Mouse (Mus musculus) embryonic facial prominence, embryonic 13.5 days (tissue): ENCODE data around the gene Atf6. TPM values are rescaled to one million over a fixed set of nuclear protein-coding genes. Genes with fewer than 3 reads are reported as not detected.
A peak's percentile ranks its signal among the peaks of the same experiment; 100 is the strongest.

Source experiments
- ATAC-seq: fragments of 200-750 bp; cut with Nextera tagmentation; 2 replicates; pipeline ENCODE4 v1.8.0; 2017; ENCODE audit warnings: low read depth; ENCODE audit not compliant: insufficient number of reproducible peaks, insufficient read depth, low FRiP score, low TSS enrichment
- H3K27ac ChIP-seq: fragments of 300-500 bp; sonication (generic); 2 replicates; pipeline ENCODE4 v1.5.1; 2015; ENCODE audit warnings: moderate library complexity, mild to moderate bottlenecking, inconsistent platforms
- H3K27me3 ChIP-seq: fragments of 300-500 bp; sonication (generic); 2 replicates; pipeline ENCODE4 v1.6.1; 2015; ENCODE audit warnings: mild to moderate bottlenecking, inconsistent platforms
- H3K36me3 ChIP-seq: fragments of 300-500 bp; sonication (generic); 2 replicates; pipeline ENCODE4 v1.6.1; 2015; ENCODE audit warnings: mild to moderate bottlenecking, inconsistent platforms
- H3K4me1 ChIP-seq: fragments of 300-500 bp; sonication (generic); 2 replicates; pipeline ENCODE4 v1.6.1; 2015; ENCODE audit warnings: inconsistent platforms
- H3K4me2 ChIP-seq: fragments of 300-500 bp; sonication (generic); 2 replicates; pipeline ENCODE4 v1.6.1; 2015; ENCODE audit warnings: moderate library complexity, mild to moderate bottlenecking, inconsistent platforms
- H3K4me3 ChIP-seq: fragments of 300-500 bp; sonication (generic); 2 replicates; pipeline ENCODE4 v1.5.1; 2015; ENCODE audit warnings: mild to moderate bottlenecking, inconsistent platforms
- H3K9ac ChIP-seq: fragments of 300-500 bp; sonication (generic); 2 replicates; pipeline ENCODE4 v1.6.1; 2015; ENCODE audit warnings: mild to moderate bottlenecking, inconsistent platforms
- H3K9me3 ChIP-seq: fragments of 300-500 bp; sonication (generic); 2 replicates; pipeline ENCODE4 v1.6.1; 2016; ENCODE audit warnings: inconsistent platforms
- WGBS: fragments of 180-500 bp; shearing (Covaris S2); methylation state at CpG from one replicate; pipeline ENCODE4 v1.1.7; 2015; ENCODE audit warnings: mixed read lengths; 5-methylcytosine and 5-hydroxymethylcytosine counted together
- polyA plus RNA-seq: library from polyadenylated mRNA; unstranded; fragments of >200 nt; fragmentation: Nextera tagmentation; extraction: Ambion mirVana; gene quantifications from 2 replicates; pipeline ENCODE4 v1.2.1, GENCODE M21; 2015

The Atf6 gene
- 7.3 and 7.8 TPM in 2 replicates for polyA plus RNA-seq

DNA sequence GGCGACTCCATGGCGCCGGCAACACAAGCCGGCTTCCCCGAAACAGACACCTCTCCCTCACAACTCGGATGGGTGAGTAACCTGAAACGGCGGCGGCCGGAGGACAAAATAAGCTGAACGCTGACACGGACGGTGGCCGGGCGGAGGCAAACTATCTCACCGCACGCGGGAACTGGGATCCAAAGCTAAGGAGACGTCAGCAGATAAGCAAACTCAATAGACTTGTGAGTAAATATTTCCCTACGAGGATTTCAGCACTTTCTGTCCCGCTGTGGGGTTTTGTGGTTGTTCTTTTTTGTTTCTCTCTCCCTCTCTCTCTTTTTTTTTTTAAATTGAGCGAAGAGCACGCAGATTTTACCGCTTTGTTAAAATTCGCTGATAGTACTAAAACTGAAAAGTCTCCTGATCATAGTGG is at the start of gene Atf6:
Atf6 (minus strand) TSS at position 81 of the 415 bp plus-strand sequence.
- Histone ChIP-seq H3K4me1 (peaks cover 8% of the 10 kb centered on the region), H3K4me2 (peak within 1 kb of the TSS; percentile 85), H3K4me3 (peak within 1 kb of the TSS; percentile 90), H3K9me3 (no peaks in the 10 kb centered on the region), H3K27me3 (no peaks in the 10 kb centered on the region), H3K27ac (peak within 1 kb of the TSS; percentile 71), H3K36me3 (peaks cover 7% of the 10 kb centered on the region; the same call in 1 of the 2 replicates), H3K9ac (peak within 1 kb of the TSS; percentile 88)
- ATAC-seq = 0 out of 2 replicates have a peak, but pooled peaks have one; percentile 38
- under 1% methylated on average over 25 of the region's 25 CpGs for WGBS

GRCm38 (mm10) chr1:170915657-170916056 is 48.1 kb upstream of the Atf6 start:
- no peaks in the 10 kb centered on the region for H3K9me3 ChIP-seq
- WGBS = 69% methylated on average over 5 of the region's 5 CpGs
- H3K4me1 ChIP-seq = no peaks in the 10 kb centered on the region
- no peak overlapping the region for H3K4me3 ChIP-seq
- H3K27me3 ChIP-seq = peaks cover 3% of the 10 kb centered on the region; the same call in 1 of the 2 replicates
- no peak for ATAC-seq
- H3K27ac ChIP-seq = no peak overlapping the region
- H3K4me2 ChIP-seq = no peak overlapping the region
- no peak overlapping the region for H3K9ac ChIP-seq
- no peaks in the 10 kb centered on the region for H3K36me3 ChIP-seq

DNA sequence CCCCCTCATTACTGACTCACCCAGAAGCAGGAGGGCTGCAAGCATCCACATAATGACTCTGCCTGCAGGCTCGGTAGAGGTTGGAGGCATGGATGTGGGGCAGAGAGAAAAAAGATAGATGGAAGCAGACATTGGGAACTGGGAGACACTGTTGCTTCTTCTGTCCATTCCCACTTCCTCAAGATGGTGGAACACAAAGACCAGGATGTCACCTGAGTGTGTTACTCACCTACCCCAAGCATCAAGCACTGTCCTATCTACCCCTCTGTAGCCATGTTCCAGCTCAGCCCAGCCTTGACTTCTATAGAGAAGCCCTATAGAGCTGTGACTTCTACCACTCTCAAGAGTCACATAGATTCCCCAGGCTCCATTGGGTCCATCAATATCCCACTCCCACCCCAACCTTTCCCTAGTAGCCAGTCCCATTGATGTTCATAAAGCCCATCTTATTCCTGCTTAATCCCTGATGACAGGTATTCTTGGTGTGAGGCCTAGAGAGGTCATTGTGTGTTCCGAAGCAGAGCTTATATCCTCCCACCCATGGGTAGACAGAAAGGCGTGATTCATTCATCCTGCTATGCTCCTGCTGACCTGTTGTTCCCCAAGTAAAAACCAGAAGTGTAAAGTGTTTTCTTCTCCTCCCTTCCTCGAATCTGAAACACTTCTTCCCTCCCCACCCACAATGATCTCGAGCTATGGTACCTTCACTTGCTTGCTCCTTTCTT is 45.5 kb upstream of the Atf6 start, which contains the start of gene Fcrlb:
Fcrlb (minus strand) TSS at position 51 of the 725 bp plus-strand sequence.
- H3K36me3 ChIP-seq = no peaks in the 10 kb centered on the region
- H3K4me1 ChIP-seq = peaks cover 6% of the 10 kb centered on the region
- H3K4me3 ChIP-seq = no peak within 1 kb of the TSS
- no peak within 1 kb of the TSS for H3K4me2 ChIP-seq
- 70% methylated on average over 5 of the region's 5 CpGs for WGBS
- H3K27me3 ChIP-seq = peaks cover 27% of the 10 kb centered on the region
- ATAC-seq = no peak
- H3K27ac ChIP-seq = no peak within 1 kb of the TSS
- no peaks in the 10 kb centered on the region for H3K9me3 ChIP-seq
- H3K9ac ChIP-seq = no peak within 1 kb of the TSS

- no peak for ATAC-seq
- no peak overlapping the region for H3K9ac ChIP-seq
- peaks cover 37% of the 10 kb centered on the region for H3K27me3 ChIP-seq
- 85% methylated on average over 11 of the region's 11 CpGs for WGBS
- H3K27ac ChIP-seq = no peak overlapping the region
- no peaks in the 10 kb centered on the region for H3K9me3 ChIP-seq
- H3K36me3 ChIP-seq = no peaks in the 10 kb centered on the region
- H3K4me3 ChIP-seq = no peak overlapping the region
- no peak overlapping the region for H3K4me2 ChIP-seq
- H3K4me1 ChIP-seq = peaks cover 15% of the 10 kb centered on the region
Observed at GRCm38 (mm10) chr1:170911907-170912660, 44.5 kb upstream of the Atf6 start.

DNA sequence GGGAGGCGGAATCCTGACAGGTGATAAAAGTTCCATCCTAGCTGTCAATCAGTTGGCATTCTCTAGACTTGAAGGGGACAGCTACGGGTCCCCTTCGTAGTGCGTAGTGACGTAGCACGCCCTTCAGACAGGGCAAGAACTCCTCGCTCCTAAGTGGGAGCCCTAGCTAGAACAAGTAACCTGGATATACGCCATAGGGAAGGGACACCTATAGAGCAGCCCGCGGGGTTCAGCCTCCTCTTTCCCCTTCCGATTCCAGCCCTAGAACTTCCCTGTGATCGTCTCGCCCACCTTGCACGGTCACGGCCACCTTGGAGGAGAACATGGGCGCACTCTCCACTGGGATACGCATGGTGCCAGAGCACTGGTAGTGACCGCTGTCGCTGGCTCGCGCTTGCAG is 40.8 kb upstream of the Atf6 start:
- Histone ChIP-seq H3K4me1 (peaks cover 15% of the 10 kb centered on the region), H3K27me3 (peaks cover 60% of the 10 kb centered on the region), H3K9ac (peak overlapping the region; percentile 70; the same call in 1 of the 2 replicates), H3K4me2 (peak overlapping the region; percentile 82), H3K36me3 (no peaks in the 10 kb centered on the region), H3K4me3 (peak overlapping the region; percentile 55), H3K27ac (no peak overlapping the region), H3K9me3 (no peaks in the 10 kb centered on the region)
- ATAC-seq = no peak
- WGBS = 2% methylated on average over 21 of the region's 21 CpGs

- Histone ChIP-seq H3K27ac (no peak overlapping the region), H3K27me3 (peaks cover 60% of the 10 kb centered on the region), H3K9ac (peak overlapping the region; percentile 70), H3K4me3 (peak overlapping the region; percentile 55), H3K9me3 (no peaks in the 10 kb centered on the region), H3K4me2 (peak overlapping the region; percentile 82), H3K36me3 (no peaks in the 10 kb centered on the region), H3K4me1 (peaks cover 15% of the 10 kb centered on the region)
- peak; percentile 60; the same call in 1 of the 2 replicates for ATAC-seq
- under 1% methylated on average over 71 of the region's 71 CpGs for WGBS
Observed at GRCm38 (mm10) chr1:170907456-170908191, 40.1 kb upstream of the Atf6 start.

GRCm38 (mm10) chr1:170907111-170907455 is 39.5 kb upstream of the Atf6 start:
- no peaks in the 10 kb centered on the region for H3K9me3 ChIP-seq
- WGBS = 19% methylated on average over 11 of the region's 11 CpGs
- peak overlapping the region; percentile 55 for H3K4me3 ChIP-seq
- H3K36me3 ChIP-seq = no peaks in the 10 kb centered on the region
- ATAC-seq = no peak
- peak overlapping the region; percentile 70 for H3K9ac ChIP-seq
- H3K4me1 ChIP-seq = peaks cover 15% of the 10 kb centered on the region
- peaks cover 59% of the 10 kb centered on the region for H3K27me3 ChIP-seq
- H3K27ac ChIP-seq = no peak overlapping the region
- peak overlapping the region; percentile 82 for H3K4me2 ChIP-seq

DNA sequence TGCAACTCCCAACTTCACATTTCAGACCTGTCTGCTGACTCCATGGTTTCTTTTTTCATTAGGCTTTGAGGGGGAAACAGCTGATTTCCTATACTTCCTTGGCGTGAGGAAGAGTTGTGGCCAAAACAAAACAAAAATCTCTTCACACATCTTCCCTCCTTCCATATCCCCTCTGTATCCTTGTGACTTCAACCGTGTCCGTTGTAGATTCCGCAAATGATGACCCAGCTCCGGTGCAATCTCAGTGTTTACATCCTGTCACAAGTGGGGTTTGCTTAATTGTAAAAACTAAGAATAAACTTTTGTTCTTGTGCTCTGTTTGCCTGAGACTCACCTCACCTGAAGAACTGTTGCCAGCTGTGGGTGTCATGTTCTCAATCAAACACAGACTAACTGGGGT is 35.9 kb upstream of the Atf6 start:
- no peak overlapping the region for H3K9ac ChIP-seq
- H3K9me3 ChIP-seq = no peaks in the 10 kb centered on the region
- 59% methylated on average over 5 of the region's 5 CpGs for WGBS
- no peak overlapping the region for H3K4me3 ChIP-seq
- no peak for ATAC-seq
- no peaks in the 10 kb centered on the region for H3K36me3 ChIP-seq
- H3K4me2 ChIP-seq = no peak overlapping the region
- H3K4me1 ChIP-seq = peaks cover 13% of the 10 kb centered on the region
- no peak overlapping the region for H3K27ac ChIP-seq
- peaks cover 51% of the 10 kb centered on the region for H3K27me3 ChIP-seq

- Histone ChIP-seq H3K36me3 (no peaks in the 10 kb centered on the region), H3K4me2 (peak overlapping the region; percentile 33; the same call in 1 of the 2 replicates), H3K9ac (no peak overlapping the region), H3K27me3 (peaks cover 40% of the 10 kb centered on the region), H3K27ac (no peak overlapping the region), H3K4me1 (no peaks in the 10 kb centered on the region), H3K4me3 (no peak overlapping the region), H3K9me3 (no peaks in the 10 kb centered on the region)
- no peak for ATAC-seq
- 33% methylated on average over 10 of the region's 10 CpGs for WGBS
Observed at GRCm38 (mm10) chr1:170901536-170902238, 34.1 kb upstream of the Atf6 start.

GRCm38 (mm10) chr1:170900799-170901467 is 33.4 kb upstream of the Atf6 start:
- Histone ChIP-seq H3K9ac (no peak overlapping the region), H3K27ac (no peak overlapping the region), H3K9me3 (no peaks in the 10 kb centered on the region), H3K4me1 (no peaks in the 10 kb centered on the region), H3K4me3 (no peak overlapping the region), H3K36me3 (no peaks in the 10 kb centered on the region), H3K4me2 (peak overlapping the region; percentile 21), H3K27me3 (peaks cover 33% of the 10 kb centered on the region)
- 33% methylated on average over 10 of the region's 10 CpGs for WGBS
- ATAC-seq = no peak
